Mouse (Mus musculus): ENCODE measurements around the gene Gtf2e1.

DNA sequence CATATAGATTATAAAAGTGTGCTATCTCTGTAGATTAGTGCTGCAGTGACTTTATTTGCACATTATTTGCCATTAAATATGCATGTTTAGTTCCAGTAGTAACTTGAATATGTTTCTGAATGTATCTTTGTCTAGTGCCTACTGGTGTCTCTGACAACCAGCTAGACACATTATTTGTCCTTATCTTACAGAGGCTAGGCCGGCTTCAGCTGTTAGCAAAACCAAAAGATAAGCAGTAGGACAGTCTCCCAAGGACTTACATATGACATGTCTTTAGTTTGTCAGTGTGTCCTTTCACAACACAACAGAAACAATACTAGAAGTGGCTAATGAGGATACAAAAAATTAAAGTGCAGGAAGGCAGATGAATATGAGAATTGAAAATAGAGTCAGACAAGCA lies 25.5 kb upstream of the Gtf2e1 start:
- TF ChIP-seq CTCF (IDR thresholded peaks at IDR 0.05; ENCODE audit: borderline replicate concordance, control insufficient read depth, extremely low read depth, insufficient read depth, low read length, poor library complexity) (no peak), POLR2A (IDR thresholded peaks at IDR 0.05; ENCODE audit: control insufficient read depth, extremely low read depth, insufficient read depth, low read length, poor library complexity) (no peak)
